Mouse (Mus musculus): ENCODE measurements around the gene Pde2a. TPM values are rescaled to one million over a fixed set of nuclear protein-coding genes. Genes with fewer than 3 reads are reported as not detected.

Gene Pde2a
- polyA plus RNA-seq, 1 experiment from 2014 or later, result 9.2 TPM

DNA sequence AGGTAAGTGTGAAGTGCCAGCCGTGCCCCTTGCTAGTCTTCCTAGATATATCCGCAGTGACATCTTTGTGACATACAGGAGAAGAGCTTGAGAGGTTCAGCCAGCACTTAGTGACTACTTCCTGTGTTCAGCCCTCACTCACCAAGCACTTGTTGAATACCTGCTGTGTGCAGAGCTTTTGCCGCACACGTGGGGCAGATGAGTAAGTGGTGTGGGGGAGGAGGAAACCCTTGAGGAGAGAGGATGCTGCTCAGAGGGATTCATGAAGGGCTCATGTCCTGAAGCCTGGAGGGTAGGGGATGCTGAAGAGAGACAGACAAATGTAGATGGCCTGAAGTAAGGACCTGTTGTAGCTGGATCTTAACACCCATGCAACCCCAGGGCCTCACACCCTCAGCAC is 7.3 kb upstream of the Pde2a start:
- no peak overlapping the region for H3K27ac ChIP-seq
- H3K9me3 ChIP-seq (replicated peaks), result no peaks in the 10 kb centered on the region
- H3K4me1 ChIP-seq, result peaks cover 22% of the 10 kb centered on the region
- DNase-seq (ENCODE audit: low spot score), result no peak
- WGBS, result 43% methylated on average over 4 of the region's 4 CpGs
- peaks cover 26% of the 10 kb centered on the region for H3K27me3 ChIP-seq (ENCODE audit: low read depth, poor library complexity, severe bottlenecking)
- H3K4me3 ChIP-seq, result no peak overlapping the region
- no peaks in the 10 kb centered on the region for H3K36me3 ChIP-seq

DNA sequence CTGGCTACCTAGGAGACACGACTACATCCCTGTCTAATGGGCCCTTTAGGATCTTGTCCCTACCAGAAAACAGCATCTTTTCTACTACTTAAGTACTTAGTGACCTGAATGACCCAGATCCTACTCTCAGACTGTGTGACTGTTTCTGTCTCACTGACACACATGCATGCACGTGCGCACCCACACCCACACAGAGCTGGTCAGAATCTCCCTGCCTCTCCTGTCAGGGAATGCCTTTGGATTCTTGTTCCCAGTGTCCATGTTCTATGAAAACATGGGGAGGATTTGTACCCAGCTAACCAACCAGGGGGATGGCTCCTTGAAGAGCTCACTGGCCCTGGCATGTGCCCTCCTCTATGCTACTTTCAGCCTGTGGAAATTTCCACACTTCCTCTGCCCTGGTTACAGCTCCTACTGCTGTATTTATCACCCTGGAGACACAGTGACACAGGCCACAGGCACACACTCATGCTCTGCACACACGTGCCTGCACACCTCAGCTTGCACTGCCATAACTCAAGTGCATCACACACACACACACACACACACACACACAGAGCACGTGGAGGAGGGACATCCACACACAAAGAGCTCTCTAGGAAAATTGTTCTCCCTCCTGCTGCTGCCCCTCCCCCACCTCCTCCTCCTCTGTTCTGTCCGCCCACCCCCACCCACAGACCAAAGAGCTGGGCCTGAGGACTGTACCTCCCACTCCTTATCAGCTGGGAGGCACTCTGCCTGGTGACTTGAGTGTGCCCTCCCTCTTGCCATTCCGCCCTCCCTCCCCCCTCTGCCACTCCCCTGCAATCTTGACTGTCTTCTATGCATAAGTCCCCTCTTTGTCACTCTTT is 6.6 kb upstream of the Pde2a start:
- Histone ChIP-seq H3K4me3 (no peak overlapping the region), H3K4me1 (peaks cover 22% of the 10 kb centered on the region), H3K9me3 (replicated peaks) (no peaks in the 10 kb centered on the region), H3K27me3 (ENCODE audit: low read depth, poor library complexity, severe bottlenecking) (peaks cover 33% of the 10 kb centered on the region), H3K36me3 (no peaks in the 10 kb centered on the region), H3K27ac (peak overlapping the region; percentile 33; the same call in 1 of the 2 replicates)
- no peak for DNase-seq (ENCODE audit: low spot score)
- WGBS, result 36% methylated on average over 7 of the region's 7 CpGs

DNA sequence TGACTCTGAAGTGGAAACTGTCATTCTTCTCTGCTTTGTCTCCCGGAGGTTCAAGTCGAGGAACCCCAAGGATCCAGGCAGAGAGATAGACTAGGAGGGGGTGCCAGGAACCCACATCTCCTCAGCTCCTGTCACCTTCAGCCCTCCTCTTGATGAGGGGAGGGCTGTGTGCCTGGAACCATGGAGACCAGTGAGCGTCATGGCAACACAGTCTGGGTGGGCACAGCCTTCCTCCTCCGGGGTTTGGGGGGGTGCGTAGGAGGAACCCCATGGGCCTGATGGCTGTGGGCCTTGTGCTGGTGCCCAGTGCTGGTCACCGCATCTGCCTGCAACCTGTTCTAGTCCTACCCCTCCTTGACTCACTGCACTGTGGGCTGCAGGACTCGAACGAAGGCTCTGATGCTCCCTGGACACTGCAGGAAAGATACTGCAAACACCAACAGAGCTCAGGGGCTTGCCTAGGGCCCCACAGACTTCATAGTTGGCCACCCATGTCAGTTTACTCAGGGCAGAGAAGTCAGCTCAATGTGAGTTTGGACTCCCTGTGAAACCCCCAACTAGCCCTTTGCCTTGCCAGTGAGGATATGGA is 5.9 kb upstream of the Pde2a start:
- no peak for DNase-seq (ENCODE audit: low spot score)
- WGBS, result 43% methylated on average over 8 of the region's 8 CpGs
- H3K27me3 ChIP-seq (ENCODE audit: low read depth, poor library complexity, severe bottlenecking), result peaks cover 40% of the 10 kb centered on the region
- H3K36me3 ChIP-seq, result no peaks in the 10 kb centered on the region
- no peaks in the 10 kb centered on the region for H3K9me3 ChIP-seq (replicated peaks)
- 0 out of 2 replicates have a peak overlapping the region, but pooled peaks have one; percentile 14 for H3K27ac ChIP-seq
- H3K4me3 ChIP-seq, result no peak overlapping the region
- H3K4me1 ChIP-seq, result peaks cover 22% of the 10 kb centered on the region

DNA sequence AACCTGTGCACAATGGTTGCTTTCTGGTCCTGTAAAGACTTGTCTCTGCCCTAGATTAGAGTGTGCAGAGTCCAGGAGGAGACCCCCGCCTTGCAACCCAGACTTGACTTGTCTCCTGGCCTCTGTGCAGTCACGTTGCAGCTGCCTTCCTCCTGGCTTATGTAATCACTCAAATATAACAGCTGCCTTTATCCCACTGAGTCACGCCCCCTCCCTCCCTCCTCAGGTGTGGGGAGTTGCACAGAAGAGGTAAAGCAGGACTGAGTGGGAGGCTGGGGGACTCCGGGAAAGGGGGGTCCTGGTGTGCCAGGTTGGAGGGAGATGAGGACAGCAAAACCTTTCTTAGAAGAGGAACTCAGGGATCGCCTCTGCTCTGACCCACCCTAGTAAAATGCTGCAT is 5.1 kb upstream of the Pde2a start:
- Histone ChIP-seq H3K36me3 (no peaks in the 10 kb centered on the region), H3K27me3 (ENCODE audit: low read depth, poor library complexity, severe bottlenecking) (peaks cover 42% of the 10 kb centered on the region), H3K4me3 (no peak overlapping the region), H3K9me3 (replicated peaks) (no peaks in the 10 kb centered on the region), H3K4me1 (peaks cover 22% of the 10 kb centered on the region), H3K27ac (no peak overlapping the region)
- no peak for DNase-seq (ENCODE audit: low spot score)
- WGBS, result 73% methylated on average over 5 of the region's 5 CpGs

- H3K36me3 ChIP-seq, result no peaks in the 10 kb centered on the region
- 5% methylated on average over 27 of the region's 27 CpGs for WGBS
- no peak overlapping the region for H3K27ac ChIP-seq
- H3K4me1 ChIP-seq, result peaks cover 18% of the 10 kb centered on the region
- no peaks in the 10 kb centered on the region for H3K9me3 ChIP-seq (replicated peaks)
- peak; percentile 59 for DNase-seq (ENCODE audit: low spot score)
- H3K27me3 ChIP-seq (ENCODE audit: low read depth, poor library complexity, severe bottlenecking), result peaks cover 42% of the 10 kb centered on the region
- no peak overlapping the region for H3K4me3 ChIP-seq
Observed at GRCm38 (mm10) chr7:101419013-101419770, 2.3 kb upstream of the Pde2a start.

- Histone ChIP-seq H3K36me3 (no peaks in the 10 kb centered on the region), H3K4me1 (peaks cover 1% of the 10 kb centered on the region; the same call in 1 of the 2 replicates), H3K27ac (no peak overlapping the region), H3K4me3 (no peak overlapping the region), H3K27me3 (ENCODE audit: low read depth, poor library complexity, severe bottlenecking) (peaks cover 37% of the 10 kb centered on the region), H3K9me3 (replicated peaks) (no peaks in the 10 kb centered on the region)
- DNase-seq (ENCODE audit: low spot score), result peak; percentile 45
- 41% methylated on average over 3 of the region's 3 CpGs for WGBS
Observed at GRCm38 (mm10) chr7:101422069-101422468, 578 bp downstream of the Pde2a start.

- no peak overlapping the region for H3K4me3 ChIP-seq
- peaks cover 3% of the 10 kb centered on the region; the same call in 1 of the 2 replicates for H3K4me1 ChIP-seq
- H3K36me3 ChIP-seq, result no peaks in the 10 kb centered on the region
- 90% methylated on average over 8 of the region's 8 CpGs for WGBS
- no peaks in the 10 kb centered on the region for H3K9me3 ChIP-seq (replicated peaks)
- H3K27ac ChIP-seq, result no peak overlapping the region
- peaks cover 31% of the 10 kb centered on the region for H3K27me3 ChIP-seq (ENCODE audit: low read depth, poor library complexity, severe bottlenecking)
- DNase-seq (ENCODE audit: low spot score), result no peak
Observed at GRCm38 (mm10) chr7:101422646-101423045, 1.2 kb downstream of the Pde2a start.

- H3K27me3 ChIP-seq (ENCODE audit: low read depth, poor library complexity, severe bottlenecking), result peaks cover 18% of the 10 kb centered on the region
- no peak overlapping the region for H3K4me3 ChIP-seq
- H3K36me3 ChIP-seq, result no peaks in the 10 kb centered on the region
- H3K27ac ChIP-seq, result no peak overlapping the region
- no peaks in the 10 kb centered on the region for H3K9me3 ChIP-seq (replicated peaks)
- H3K4me1 ChIP-seq, result peaks cover 3% of the 10 kb centered on the region; the same call in 1 of the 2 replicates
- DNase-seq (ENCODE audit: low spot score), result no peak
- 72% methylated on average over 6 of the region's 6 CpGs for WGBS
Observed at GRCm38 (mm10) chr7:101423970-101424369, 2.5 kb downstream of the Pde2a start.

GRCm38 (mm10) chr7:101426692-101427091 is 5.2 kb downstream of the Pde2a start:
- WGBS, result 69% methylated on average over 8 of the region's 8 CpGs
- Histone ChIP-seq H3K27me3 (ENCODE audit: low read depth, poor library complexity, severe bottlenecking) (no peaks in the 10 kb centered on the region; the same call in 1 of the 2 replicates), H3K4me3 (no peak overlapping the region), H3K4me1 (peaks cover 7% of the 10 kb centered on the region), H3K9me3 (replicated peaks) (no peaks in the 10 kb centered on the region), H3K36me3 (no peaks in the 10 kb centered on the region), H3K27ac (no peak overlapping the region)
- DNase-seq (ENCODE audit: low spot score), result no peak

DNA sequence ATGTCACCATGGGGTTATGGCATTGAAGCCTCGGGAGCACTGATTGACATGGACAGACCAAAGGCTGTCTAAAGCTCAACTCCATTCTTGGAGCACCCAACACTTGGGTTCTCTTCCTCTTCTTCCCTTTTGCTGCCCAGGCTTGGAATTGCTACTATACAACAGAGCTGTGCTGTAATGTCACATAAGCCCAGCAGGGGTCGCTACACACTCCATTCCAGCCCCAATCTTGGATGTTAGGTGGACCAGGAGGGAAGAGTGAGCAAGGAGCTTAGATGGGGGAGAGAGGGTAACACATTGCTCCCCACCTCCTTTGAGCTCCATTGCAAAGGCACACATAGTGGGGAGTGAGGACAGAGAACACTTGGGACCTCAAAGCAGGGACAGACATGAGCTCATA is 6.2 kb downstream of the Pde2a start:
- peaks cover 7% of the 10 kb centered on the region for H3K4me1 ChIP-seq
- peak; percentile 49 for DNase-seq (ENCODE audit: low spot score)
- 12% methylated on average over 2 of the region's 2 CpGs for WGBS
- H3K27me3 ChIP-seq (ENCODE audit: low read depth, poor library complexity, severe bottlenecking), result no peaks in the 10 kb centered on the region
- H3K36me3 ChIP-seq, result no peaks in the 10 kb centered on the region
- H3K9me3 ChIP-seq (replicated peaks), result no peaks in the 10 kb centered on the region
- no peak overlapping the region for H3K4me3 ChIP-seq
- H3K27ac ChIP-seq, result no peak overlapping the region

GRCm38 (mm10) chr7:101435038-101435437 is 13.5 kb downstream of the Pde2a start:
- Histone ChIP-seq H3K4me3 (no peak overlapping the region), H3K9me3 (replicated peaks) (no peaks in the 10 kb centered on the region), H3K4me1 (peaks cover 4% of the 10 kb centered on the region; the same call in 1 of the 2 replicates), H3K27me3 (ENCODE audit: low read depth, poor library complexity, severe bottlenecking) (no peaks in the 10 kb centered on the region), H3K36me3 (no peaks in the 10 kb centered on the region), H3K27ac (no peak overlapping the region)
- WGBS, result 65% methylated on average over 6 of the region's 6 CpGs
- DNase-seq (ENCODE audit: low spot score), result no peak

DNA sequence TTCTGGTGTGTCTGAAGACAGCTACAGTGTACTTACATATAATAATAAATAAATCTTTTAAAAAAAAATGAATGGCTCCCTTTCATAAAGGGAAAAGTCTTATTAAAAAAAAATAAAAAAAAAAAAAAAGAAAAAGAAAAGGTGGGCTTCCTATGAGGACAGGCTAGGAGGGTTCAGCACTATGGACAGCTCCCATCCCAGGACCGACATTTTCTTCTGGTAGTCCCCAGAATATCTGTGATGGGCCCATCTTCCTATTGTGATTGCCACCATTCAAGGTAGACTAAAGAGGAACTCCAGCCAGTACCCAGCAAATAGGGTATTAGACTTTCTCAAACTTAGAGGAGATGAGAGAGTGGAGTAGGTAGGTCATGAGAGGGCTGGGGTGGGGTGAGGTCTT is 16.4 kb downstream of the Pde2a start:
- WGBS, result 12% methylated on average over 1 of the region's 1 CpGs
- no peaks in the 10 kb centered on the region for H3K4me1 ChIP-seq
- H3K4me3 ChIP-seq, result no peak overlapping the region
- H3K9me3 ChIP-seq (replicated peaks), result no peaks in the 10 kb centered on the region
- H3K27ac ChIP-seq, result no peak overlapping the region
- H3K27me3 ChIP-seq (ENCODE audit: low read depth, poor library complexity, severe bottlenecking), result 0 out of 2 replicates have a peak, but pooled peaks cover 4% of the 10 kb centered on the region
- H3K36me3 ChIP-seq, result no peaks in the 10 kb centered on the region
- DNase-seq (ENCODE audit: low spot score), result peak; percentile 70

GRCm38 (mm10) chr7:101443093-101443492 is 21.6 kb downstream of the Pde2a start:
- Histone ChIP-seq H3K27ac (no peak overlapping the region), H3K9me3 (replicated peaks) (no peaks in the 10 kb centered on the region), H3K4me1 (no peaks in the 10 kb centered on the region), H3K4me3 (no peak overlapping the region), H3K27me3 (ENCODE audit: low read depth, poor library complexity, severe bottlenecking) (0 out of 2 replicates have a peak, but pooled peaks cover 4% of the 10 kb centered on the region), H3K36me3 (no peaks in the 10 kb centered on the region)
- 75% methylated on average over 10 of the region's 10 CpGs for WGBS
- DNase-seq (ENCODE audit: low spot score), result no peak
